Mouse (Mus musculus) megakaryocyte, embryonic 14.5 days (primary cell): ENCODE results near the gene Mcur1.

Experiments used
- FLI1 ChIP-seq: IDR thresholded peaks from 2 replicates; pipeline ENCODE4 v1.6.1; 2012; ENCODE audit warnings: low read length, inconsistent platforms, mixed read lengths
- GATA1 ChIP-seq: IDR thresholded peaks from 3 replicates; pipeline ENCODE4 v1.6.1; 2012; ENCODE audit warnings: mixed read lengths, low read length, inconsistent platforms, borderline replicate concordance

GRCm38 (mm10) chr13:43567141-43567891 is 7.3 kb upstream of the Mcur1 start:
- TF ChIP-seq GATA1 (no peak), FLI1 (no peak)
